Comparison of ENCODE assay signal across 14 mouse cellular contexts in genomic region chr14:18261203-18261602, GRCm38 (mm10).
"Had no signal": no experiment of that assay in that cellular context is flagged by ENCODE, and none has a peak within 500 bp of the region (broad histone marks: within the 10 kb centered on the region; RNA-seq: fewer than 3 reads in every experiment).

No protein-coding gene starts in this region.

- H3K4me1 ChIP-seq: liver, embryonic 15.5 days; stomach, embryonic 15.5 days had no signal

- H3K36me3 ChIP-seq: limb, embryonic 15.5 days; stomach, embryonic 15.5 days had no signal

- H3K27ac ChIP-seq: left cerebral cortex, adult 2 months; limb, embryonic 15.5 days; liver, embryonic 15.5 days; neural tube, embryonic 15.5 days; stomach, embryonic 15.5 days had no signal

- H3K9me3 ChIP-seq: limb, embryonic 15.5 days; liver, embryonic 15.5 days; neural tube, embryonic 15.5 days; stomach, embryonic 15.5 days had no signal

- H3K9ac ChIP-seq: limb, embryonic 15.5 days; liver, embryonic 15.5 days; lung, embryonic 14.5 days; neural tube, embryonic 15.5 days; stomach, embryonic 15.5 days had no signal

- H3K4me2 ChIP-seq: limb, embryonic 15.5 days; liver, embryonic 15.5 days; lung, embryonic 14.5 days; neural tube, embryonic 15.5 days; stomach, embryonic 15.5 days had no signal

- H3K4me3 ChIP-seq: left cerebral cortex, adult 2 months; limb, embryonic 15.5 days; liver, embryonic 15.5 days; myocyte; neural tube, embryonic 15.5 days; stomach, embryonic 15.5 days had no signal

- DNase-seq: kidney, adult 18-20 months; kidney, postnatal 10 days; kidney, postnatal 4 days; lung, embryonic 14.5 days; midbrain, embryonic 14.5 days; right cerebral cortex, postnatal 4 days; spleen, adult 18-20 months; thymus, postnatal 4 days had no signal

- H3K27me3 ChIP-seq: limb, embryonic 15.5 days; liver, embryonic 15.5 days; neural tube, embryonic 15.5 days; stomach, embryonic 15.5 days had no signal
